Mouse (Mus musculus) cerebellum, adult 2 months (tissue): Measurements from ENCODE around the gene Rasd1.

Source experiments
- CTCF ChIP-seq: fragments of 200-500 bp; IDR thresholded peaks from 2 replicates; pipeline ENCODE4 v1.5.1; 2011; ENCODE audit warnings: low read depth, mild to moderate bottlenecking, control low read depth, low read length, moderate library complexity, borderline replicate concordance; ENCODE audit not compliant: insufficient read depth
- POLR2A ChIP-seq: fragments of 200-500 bp; IDR thresholded peaks from 2 replicates; pipeline ENCODE4 v1.6.1; 2011; ENCODE audit warnings: low read length, control low read depth, borderline replicate concordance; ENCODE audit not compliant: insufficient read depth

DNA sequence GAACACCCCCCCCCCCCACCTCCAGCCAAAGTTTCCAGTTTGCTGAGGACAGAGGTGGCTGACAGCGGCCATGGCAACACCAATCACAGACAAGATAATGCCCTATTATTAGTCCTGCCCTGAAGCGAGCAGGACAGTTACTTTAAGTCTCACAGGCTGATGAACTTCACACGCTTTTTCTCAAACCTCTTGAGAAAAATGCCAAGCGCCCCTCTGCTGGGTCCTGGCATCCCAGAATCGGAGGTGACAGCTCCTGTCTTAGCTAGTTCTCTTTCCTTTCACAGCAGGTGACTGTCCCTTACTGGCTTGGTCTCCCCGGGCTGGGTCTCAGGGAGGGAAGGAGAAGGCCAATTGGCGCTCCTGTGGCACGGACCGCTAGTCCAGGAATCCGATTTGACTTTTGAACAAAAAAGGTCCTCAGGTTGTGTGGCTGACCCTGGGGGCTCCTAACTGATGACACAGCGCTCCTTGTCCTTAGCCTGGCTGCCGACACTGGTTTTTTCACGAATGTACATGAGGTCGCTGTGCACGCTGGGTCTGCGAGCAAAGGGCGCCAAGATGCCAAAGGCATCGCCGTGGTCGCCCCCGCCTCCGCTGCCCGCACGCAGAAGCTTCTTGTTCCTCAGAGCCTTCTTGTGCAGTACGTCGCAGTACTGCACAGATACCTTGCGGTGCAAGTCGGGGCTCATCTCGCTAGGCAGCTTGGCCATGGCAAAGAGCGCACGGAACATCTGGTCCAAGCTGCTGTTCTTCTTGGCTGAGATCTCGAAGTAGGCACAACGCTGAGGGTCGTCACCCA, 1.2 kb downstream of the Rasd1 start:
- TF ChIP-seq POLR2A = 0 out of 2 replicates have a peak, but pooled peaks have one; percentile 12
- TF ChIP-seq CTCF = no peak
